Mouse (Mus musculus): ENCODE data around the gene Zfp879.

Gene Zfp879

GRCm38 (mm10) chr11:50841023-50841735 lies at the start of gene Zfp879:
Zfp879 (minus strand) TSS chr11:50841552.
- in situ Hi-C loops (cut with MseI, MboI) = no loop called here

GRCm38 (mm10) chr11:50887390-50888128 lies 46.2 kb upstream of the Zfp879 start, which contains the start of gene Zfp454:
Zfp454 (minus strand) TSS chr11:50887651.
- in situ Hi-C loops (cut with MseI, MboI) = no loop called here

- in situ Hi-C loops (cut with MseI, MboI) = no loop called here
Measured at GRCm38 (mm10) chr11:50886933-50887293, 45.6 kb upstream of the Zfp879 start.

GRCm38 (mm10) chr11:50886231-50886932 lies 45.0 kb upstream of the Zfp879 start:
- in situ Hi-C loops (cut with MseI, MboI) = no loop called here

GRCm38 (mm10) chr11:50883756-50884155 lies 42.4 kb upstream of the Zfp879 start:
- in situ Hi-C loops (cut with MseI, MboI) = no loop called here

GRCm38 (mm10) chr11:50878641-50879040 lies 37.3 kb upstream of the Zfp879 start:
- in situ Hi-C loops (cut with MseI, MboI) = no loop called here

- in situ Hi-C loops (cut with MseI, MboI) = no loop called here
Measured at GRCm38 (mm10) chr11:50850989-50851601, 9.7 kb upstream of the Zfp879 start.

- in situ Hi-C loops (cut with MseI, MboI) = no loop called here
Measured at GRCm38 (mm10) chr11:50850177-50850735, 8.9 kb upstream of the Zfp879 start, which contains the start of gene Grm6. Grm6 (plus strand) TSS chr11:50850685.

GRCm38 (mm10) chr11:50849310-50849709 lies 8.0 kb upstream of the Zfp879 start:
- in situ Hi-C loops (cut with MseI, MboI) = no loop called here

- in situ Hi-C loops (cut with MseI, MboI) = no loop called here
Measured at GRCm38 (mm10) chr11:50848520-50849137, 7.3 kb upstream of the Zfp879 start.

- in situ Hi-C loops (cut with MseI, MboI) = no loop called here
Measured at GRCm38 (mm10) chr11:50847047-50847446, 5.7 kb upstream of the Zfp879 start.

- in situ Hi-C loops (cut with MseI, MboI) = no loop called here
Measured at GRCm38 (mm10) chr11:50845951-50846350, 4.6 kb upstream of the Zfp879 start.

GRCm38 (mm10) chr11:50835727-50836126 lies 5.6 kb downstream of the Zfp879 start:
- in situ Hi-C loops (cut with MseI, MboI) = no loop called here

GRCm38 (mm10) chr11:50827010-50827953 lies 14.1 kb downstream of the Zfp879 start, which contains the start of gene Zfp354c:
Zfp354c (minus strand) TSS chr11:50827724.
- in situ Hi-C loops (cut with MseI, MboI) = no loop called here

GRCm38 (mm10) chr11:50826214-50826613 lies 15.1 kb downstream of the Zfp879 start:
- in situ Hi-C loops (cut with MseI, MboI) = no loop called here

GRCm38 (mm10) chr11:50814233-50814632 lies 27.1 kb downstream of the Zfp879 start:
- in situ Hi-C loops (cut with MseI, MboI) = no loop called here

GRCm38 (mm10) chr11:50798836-50799235 lies 42.5 kb downstream of the Zfp879 start:
- in situ Hi-C loops (cut with MseI, MboI) = no loop called here

GRCm38 (mm10) chr11:50797674-50798073 lies 43.7 kb downstream of the Zfp879 start:
- in situ Hi-C loops (cut with MseI, MboI) = no loop called here

Data from mouse trophoblast stem cell (cell line).